Mouse (Mus musculus) lung, adult 2 months (tissue): ENCODE measurements around the gene Tlk2.

Source experiments
- CTCF ChIP-seq: fragments of 200-500 bp; IDR thresholded peaks from 2 replicates; pipeline ENCODE4 v1.5.1; 2011; ENCODE audit warnings: mild to moderate bottlenecking, low read length, control low read depth; ENCODE audit not compliant: insufficient read depth
- POLR2A ChIP-seq: fragments of 200-500 bp; IDR thresholded peaks from 2 replicates; pipeline ENCODE4 v1.6.1; 2011; ENCODE audit warnings: low read depth, mild to moderate bottlenecking, control low read depth, low read length, borderline replicate concordance; ENCODE audit errors: extremely low read depth

GRCm38 (mm10) chr11:105164516-105165510, 13.8 kb upstream of the Tlk2 start:
- TF ChIP-seq POLR2A: no peak
- TF ChIP-seq CTCF: no peak
